Mouse (Mus musculus) hindbrain, embryonic 11.5 days (tissue): Measurements from ENCODE around the gene Epo. TPM values are rescaled to one million over a fixed set of nuclear protein-coding genes. Genes with fewer than 3 reads are reported as not detected.

ENCODE experiments used
- ATAC-seq: fragments of 200-750 bp; cut with Nextera tagmentation; 2 replicates; pipeline ENCODE4 v1.8.0; 2017; ENCODE audit warnings: mild to moderate bottlenecking, moderate TSS enrichment, moderate library complexity; ENCODE audit not compliant: low FRiP score
- DNase-seq: peaks from one replicate; pipeline ENCODE4 v3.0.0-alpha.2; 2015; ENCODE audit warnings: low spot score
- H3K27ac ChIP-seq: fragments of 300-500 bp; sonication (generic); 2 replicates; pipeline ENCODE4 v1.5.1; 2014; ENCODE audit warnings: mild to moderate bottlenecking, low read depth, low read length
- H3K27me3 ChIP-seq: fragments of 300-500 bp; sonication (generic); 2 replicates; pipeline ENCODE4 v1.6.1; 2014; ENCODE audit warnings: mild to moderate bottlenecking, low read length, moderate library complexity, mixed read lengths; ENCODE audit not compliant: control insufficient read depth, insufficient read depth
- H3K36me3 ChIP-seq: fragments of 300-500 bp; sonication (generic); 2 replicates; pipeline ENCODE4 v1.6.1; 2014; ENCODE audit warnings: mild to moderate bottlenecking, low read length, moderate library complexity, mixed read lengths; ENCODE audit not compliant: control insufficient read depth, insufficient read depth
- H3K4me1 ChIP-seq: fragments of 300-500 bp; sonication (generic); replicated peaks from 2 replicates; pipeline ENCODE4 v1.6.1; 2014; ENCODE audit warnings: low read length, mixed read lengths; ENCODE audit not compliant: control insufficient read depth, insufficient read depth
- H3K4me2 ChIP-seq: fragments of 300-500 bp; sonication (generic); replicated peaks from 2 replicates; pipeline ENCODE4 v1.6.1; 2014; ENCODE audit warnings: mild to moderate bottlenecking, low read depth, low read length
- H3K4me3 ChIP-seq: fragments of 300-500 bp; sonication (generic); 2 replicates; pipeline ENCODE4 v1.5.1; 2014; ENCODE audit warnings: low read depth, low read length
- H3K9ac ChIP-seq: fragments of 300-500 bp; sonication (generic); 2 replicates; pipeline ENCODE4 v1.6.1; 2014; ENCODE audit warnings: low read depth, low read length
- H3K9me3 ChIP-seq: fragments of 300-500 bp; sonication (generic); 2 replicates; pipeline ENCODE4 v1.6.1; 2016; ENCODE audit warnings: low read length; ENCODE audit not compliant: control insufficient read depth
- WGBS: fragments of 180-500 bp; shearing (Covaris S2); extraction: QIAGEN DNeasy Blood & Tissue Kit; methylation state at CpG from one replicate; pipeline ENCODE4 v1.1.7; 2014; 5-methylcytosine and 5-hydroxymethylcytosine counted together
- polyA plus RNA-seq: library from polyadenylated mRNA; unstranded; fragments of >200 nt; fragmentation: Nextera tagmentation; extraction: Ambion mirVana; gene quantifications from 2 replicates; pipeline ENCODE4 v1.2.1, GENCODE M21; 2014

The Epo gene
- polyA plus RNA-seq, 1 experiment from 2014 or later: 1.1 TPM

DNA sequence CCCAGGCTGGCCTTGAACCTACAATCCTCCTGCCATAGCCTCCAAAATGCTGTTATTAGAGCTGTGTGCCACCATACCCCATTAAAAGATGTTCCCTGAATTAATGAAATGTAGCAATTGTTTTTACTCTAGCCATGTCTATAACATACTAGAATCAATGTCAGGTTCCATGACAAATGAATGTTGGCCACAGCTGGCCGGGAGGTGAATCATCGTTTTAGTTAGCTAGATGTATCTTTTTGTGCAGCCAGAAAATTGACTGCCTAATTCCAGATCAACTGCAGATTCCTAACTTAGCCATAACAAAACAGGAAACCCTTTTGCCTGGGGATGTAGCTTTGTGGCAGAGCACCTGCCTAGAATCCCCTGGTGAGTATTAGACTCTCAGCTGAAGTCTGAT, 16.8 kb upstream of the Epo start:
- H3K4me1 ChIP-seq: no peaks in the 10 kb centered on the region
- no peaks in the 10 kb centered on the region for H3K9me3 ChIP-seq
- DNase-seq: no peak
- WGBS: 92% methylated on average over 2 of the region's 2 CpGs
- ATAC-seq: no peak
- H3K27ac ChIP-seq: no peak overlapping the region
- H3K9ac ChIP-seq: no peak overlapping the region
- no peaks in the 10 kb centered on the region for H3K36me3 ChIP-seq
- H3K4me2 ChIP-seq: no peak overlapping the region
- H3K27me3 ChIP-seq: no peaks in the 10 kb centered on the region; the same call in 1 of the 2 replicates
- no peak overlapping the region for H3K4me3 ChIP-seq

- Histone ChIP-seq H3K27me3 (no peaks in the 10 kb centered on the region), H3K9me3 (no peaks in the 10 kb centered on the region), H3K4me3 (no peak overlapping the region), H3K4me2 (no peak overlapping the region), H3K36me3 (no peaks in the 10 kb centered on the region), H3K27ac (no peak overlapping the region), H3K9ac (no peak overlapping the region), H3K4me1 (no peaks in the 10 kb centered on the region)
- DNase-seq (no peak), ATAC-seq (no peak)
- WGBS: 76% methylated on average over 4 of the region's 4 CpGs
Measured at GRCm38 (mm10) chr5:137545596-137545995, 12.6 kb upstream of the Epo start.

DNA sequence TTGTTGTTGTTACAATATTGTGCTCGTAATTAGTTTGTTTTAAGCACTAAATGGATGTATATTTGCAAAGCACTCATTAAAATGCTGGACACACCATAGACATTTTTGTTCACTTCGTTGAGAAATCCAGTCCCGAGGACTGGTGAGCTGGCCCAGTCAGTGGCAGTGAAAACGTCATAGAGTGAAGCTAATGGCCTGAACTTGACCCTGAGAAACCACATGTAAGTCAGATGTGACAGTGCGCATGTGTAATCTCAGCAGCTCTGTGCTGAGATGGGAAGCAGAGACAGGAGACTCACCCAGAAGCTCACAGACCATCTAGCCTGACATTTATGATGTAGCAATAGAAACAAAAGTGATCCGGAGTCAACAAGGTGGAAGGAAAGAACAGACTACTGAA, 11.9 kb upstream of the Epo start:
- H3K9ac ChIP-seq: no peak overlapping the region
- no peaks in the 10 kb centered on the region for H3K9me3 ChIP-seq
- DNase-seq: no peak
- H3K4me3 ChIP-seq: no peak overlapping the region
- 75% methylated on average over 6 of the region's 6 CpGs for WGBS
- ATAC-seq: no peak
- no peaks in the 10 kb centered on the region for H3K27me3 ChIP-seq
- no peak overlapping the region; the same call in 1 of the 2 replicates for H3K27ac ChIP-seq
- H3K36me3 ChIP-seq: no peaks in the 10 kb centered on the region
- H3K4me2 ChIP-seq: no peak overlapping the region
- no peaks in the 10 kb centered on the region for H3K4me1 ChIP-seq

DNA sequence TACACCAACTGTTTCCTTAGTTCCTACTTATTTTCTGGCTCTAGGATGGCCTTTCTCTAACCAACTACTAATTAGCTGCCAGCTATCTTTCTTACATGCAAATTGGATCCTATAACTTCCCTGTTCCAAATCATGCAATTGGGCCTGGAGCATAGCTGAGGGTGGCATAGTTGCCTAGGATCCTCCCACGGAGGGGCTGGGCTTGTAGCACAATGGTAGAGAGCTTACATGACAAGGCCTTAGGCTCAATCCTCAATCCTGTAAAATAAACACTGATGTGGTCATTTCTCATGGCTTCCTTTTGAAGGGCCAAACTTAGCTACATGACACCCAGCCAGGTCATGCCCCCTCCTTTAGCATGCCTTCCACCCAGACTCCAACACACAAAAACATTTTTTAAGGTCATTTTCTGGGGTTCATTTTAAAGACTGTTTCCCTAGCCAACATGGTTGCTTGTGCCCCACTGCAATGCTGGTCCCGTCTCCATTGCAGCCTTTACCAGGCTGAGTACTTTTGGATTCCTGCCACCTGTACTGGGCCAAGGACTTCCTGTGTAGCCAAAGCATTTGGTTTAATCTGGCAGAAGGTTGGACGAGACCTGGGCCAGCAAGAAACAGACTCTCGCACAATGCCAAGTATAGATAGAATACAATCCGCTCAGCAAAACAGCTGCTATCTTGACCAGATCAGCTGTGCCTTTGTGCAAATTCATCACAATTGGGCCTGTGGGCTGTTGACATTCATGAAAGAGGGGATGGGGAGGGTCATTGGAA, 8.9 kb upstream of the Epo start:
- Histone ChIP-seq H3K36me3 (no peaks in the 10 kb centered on the region), H3K27me3 (no peaks in the 10 kb centered on the region), H3K9me3 (no peaks in the 10 kb centered on the region), H3K4me3 (no peak overlapping the region), H3K4me2 (no peak overlapping the region), H3K27ac (no peak overlapping the region), H3K4me1 (no peaks in the 10 kb centered on the region), H3K9ac (no peak overlapping the region)
- ATAC-seq (no peak), DNase-seq (no peak)
- WGBS: 78% methylated on average over 5 of the region's 5 CpGs

DNA sequence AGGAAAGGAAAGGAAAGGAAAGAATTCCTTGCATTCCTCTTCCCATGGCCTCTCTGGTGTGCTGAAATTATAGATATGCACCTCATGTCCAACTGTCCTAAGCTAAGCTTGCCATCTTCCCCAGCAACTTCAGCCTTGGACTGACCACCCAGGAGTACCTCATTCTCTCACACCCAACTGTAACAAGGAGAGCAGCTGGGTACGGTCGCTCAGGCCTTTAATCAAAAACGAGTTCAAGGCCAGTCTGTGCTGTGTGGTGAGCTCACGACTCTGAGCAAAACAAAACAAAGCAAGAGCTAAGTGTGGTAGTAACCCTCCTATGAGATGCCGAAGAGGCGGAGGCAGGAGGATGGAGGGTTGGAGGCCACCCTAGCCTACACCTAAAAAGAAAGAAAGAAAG, 7.9 kb upstream of the Epo start:
- Histone ChIP-seq H3K9me3 (no peaks in the 10 kb centered on the region), H3K27me3 (no peaks in the 10 kb centered on the region), H3K36me3 (no peaks in the 10 kb centered on the region), H3K4me1 (no peaks in the 10 kb centered on the region), H3K9ac (no peak overlapping the region), H3K4me2 (no peak overlapping the region), H3K27ac (no peak overlapping the region), H3K4me3 (no peak overlapping the region)
- WGBS: 79% methylated on average over 6 of the region's 6 CpGs
- ATAC-seq: no peak
- no peak for DNase-seq

DNA sequence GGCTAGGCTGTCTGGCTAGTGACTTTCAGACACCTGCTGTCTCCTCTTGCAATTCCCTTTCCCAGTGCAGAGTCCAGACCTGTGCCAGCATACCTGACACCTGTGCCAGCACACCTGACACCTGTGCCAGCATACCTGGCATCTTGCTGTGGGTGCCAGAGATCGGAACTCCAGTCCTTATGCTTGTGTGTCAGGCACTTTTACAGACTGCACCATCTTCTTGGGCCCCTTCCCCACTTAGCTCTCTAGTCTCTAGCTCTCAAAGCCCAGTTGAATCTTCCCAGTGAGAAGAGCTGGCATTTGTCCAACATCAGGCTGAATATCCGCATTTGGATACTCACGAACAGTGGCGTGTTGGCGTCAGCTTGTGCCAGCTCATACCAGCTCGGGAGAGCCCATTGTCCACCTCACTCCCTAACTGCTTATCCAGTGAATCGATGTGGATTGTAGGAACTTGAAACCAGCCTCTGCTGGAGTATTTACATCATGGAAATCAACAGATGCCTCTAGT, 6.3 kb upstream of the Epo start:
- 75% methylated on average over 7 of the region's 7 CpGs for WGBS
- Histone ChIP-seq H3K9ac (no peak overlapping the region), H3K4me1 (no peaks in the 10 kb centered on the region), H3K9me3 (no peaks in the 10 kb centered on the region), H3K27ac (no peak overlapping the region), H3K4me3 (no peak overlapping the region), H3K27me3 (no peaks in the 10 kb centered on the region), H3K36me3 (no peaks in the 10 kb centered on the region), H3K4me2 (no peak overlapping the region)
- no peak for ATAC-seq
- no peak for DNase-seq

GRCm38 (mm10) chr5:137537461-137537860, 4.4 kb upstream of the Epo start:
- no peaks in the 10 kb centered on the region for H3K36me3 ChIP-seq
- DNase-seq: no peak
- no peak overlapping the region for H3K9ac ChIP-seq
- ATAC-seq: no peak
- no peak overlapping the region for H3K4me3 ChIP-seq
- no peak overlapping the region for H3K4me2 ChIP-seq
- no peaks in the 10 kb centered on the region for H3K9me3 ChIP-seq
- H3K27me3 ChIP-seq: no peaks in the 10 kb centered on the region
- no peaks in the 10 kb centered on the region for H3K4me1 ChIP-seq
- no peak overlapping the region for H3K27ac ChIP-seq
- WGBS: 55% methylated on average over 4 of the region's 4 CpGs

GRCm38 (mm10) chr5:137535318-137535717, 2.3 kb upstream of the Epo start:
- H3K4me3 ChIP-seq: no peak overlapping the region
- no peaks in the 10 kb centered on the region for H3K27me3 ChIP-seq
- DNase-seq (no peak), ATAC-seq (no peak)
- H3K27ac ChIP-seq: no peak overlapping the region
- H3K36me3 ChIP-seq: no peaks in the 10 kb centered on the region
- H3K9me3 ChIP-seq: no peaks in the 10 kb centered on the region
- H3K4me1 ChIP-seq: peaks cover 3% of the 10 kb centered on the region; the same call in 1 of the 2 replicates
- WGBS: 85% methylated on average over 9 of the region's 9 CpGs
- no peak overlapping the region for H3K4me2 ChIP-seq
- H3K9ac ChIP-seq: no peak overlapping the region

DNA sequence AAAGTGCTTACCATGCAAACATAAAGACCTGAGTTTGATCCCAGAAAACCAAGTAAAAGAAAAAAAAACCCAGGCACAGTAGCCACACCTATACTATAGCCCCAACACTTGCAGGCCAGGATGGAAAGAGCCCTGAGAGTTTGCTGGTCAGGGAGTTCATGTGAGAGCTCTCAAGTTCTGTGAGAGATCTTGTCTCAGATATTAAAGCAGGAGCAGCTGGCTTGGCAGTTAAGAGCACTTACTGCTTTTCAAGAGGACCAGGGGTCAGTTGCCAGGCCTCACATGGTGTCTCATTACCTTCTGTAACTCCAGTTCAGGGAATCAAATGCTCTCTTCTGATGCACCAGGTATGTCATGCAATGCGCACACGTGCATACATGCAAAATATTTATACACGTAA, 1.7 kb upstream of the Epo start:
- WGBS: 92% methylated on average over 3 of the region's 3 CpGs

More for the DNA sequence above, 1.7 kb upstream of the Epo start:
- Histone ChIP-seq H3K27me3 (no peaks in the 10 kb centered on the region), H3K27ac (no peak overlapping the region), H3K36me3 (peaks cover 2% of the 10 kb centered on the region; the same call in 1 of the 2 replicates), H3K4me2 (no peak overlapping the region), H3K9ac (no peak overlapping the region), H3K9me3 (no peaks in the 10 kb centered on the region), H3K4me1 (peaks cover 3% of the 10 kb centered on the region; the same call in 1 of the 2 replicates), H3K4me3 (no peak overlapping the region)
- no peak for ATAC-seq
- no peak for DNase-seq
